Mouse (Mus musculus) ovary, postnatal 10 days (tissue): ENCODE results near the gene Cdk12.
A peak's percentile ranks its signal among the peaks of the same experiment; 100 is the strongest.

Experiments
- DNase-seq: peaks from one replicate; pipeline ENCODE4 v3.0.0; 2022; ENCODE audit warnings: low spot score

Cdk12 gene

GRCm38 (mm10) chr11:98260706-98261479, 58.0 kb downstream of the Cdk12 start:
- no peak for DNase-seq

- DNase-seq: peak; percentile 63
These were observed 62.2 kb downstream of the Cdk12 start for GRCm38 (mm10) chr11:98265039-98265438.

DNA sequence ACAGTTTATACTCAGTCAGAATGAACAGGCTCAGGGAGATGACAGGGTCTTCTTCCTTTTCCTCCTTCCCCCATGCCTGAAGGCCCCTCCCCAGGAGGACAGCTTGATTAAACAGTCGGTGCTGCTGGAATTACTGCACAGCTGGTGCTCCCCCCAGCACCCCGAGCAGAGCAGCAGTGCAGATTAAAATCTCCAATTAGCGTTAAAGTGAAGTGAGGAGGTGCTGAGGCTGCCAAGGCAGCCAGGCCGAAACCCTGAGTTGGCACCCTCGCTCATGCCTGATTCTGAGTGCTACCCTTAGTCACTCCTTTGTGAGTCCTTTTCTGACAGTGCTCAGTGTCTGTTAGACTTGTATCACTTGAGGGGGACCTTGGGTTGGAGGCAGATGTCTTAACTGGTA, 63.0 kb downstream of the Cdk12 start:
- no peak for DNase-seq

DNA sequence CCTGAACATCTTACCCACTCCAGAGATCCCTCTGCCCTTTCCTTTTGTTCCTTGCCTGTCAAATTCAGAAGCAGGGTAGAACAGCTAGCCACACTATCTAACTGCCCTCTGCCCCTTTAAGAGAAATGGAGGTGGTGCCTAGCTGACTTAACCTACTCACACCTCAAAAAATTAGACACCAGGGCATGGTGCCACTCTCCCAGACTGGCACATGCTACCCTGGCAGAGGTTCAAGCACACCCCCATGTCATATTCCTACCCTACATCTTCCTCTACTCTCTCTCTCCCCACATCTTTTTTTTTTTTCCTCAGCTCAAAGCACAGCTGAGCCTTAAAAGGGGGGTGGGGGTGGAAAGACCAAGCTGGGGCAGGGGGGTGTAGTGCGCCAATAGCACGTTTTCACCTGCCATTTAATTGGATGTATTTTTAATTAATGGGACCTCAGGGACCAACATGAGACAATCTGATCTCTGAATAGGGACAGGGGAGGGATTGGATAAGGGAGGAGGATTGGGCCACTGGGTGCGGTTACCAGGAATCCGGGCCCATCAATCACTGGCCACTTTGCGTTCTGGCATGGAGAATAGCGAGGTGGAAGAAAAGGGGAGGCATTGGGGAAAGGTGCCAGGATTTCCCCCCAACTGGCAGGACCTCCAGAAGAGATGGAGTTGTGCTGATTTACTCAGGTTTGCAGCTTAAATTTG, 64.0 kb downstream of the Cdk12 start:
- no peak for DNase-seq

- DNase-seq: no peak
These were observed 67.2 kb downstream of the Cdk12 start for GRCm38 (mm10) chr11:98270066-98270465.

GRCm38 (mm10) chr11:98270466-98270865, 67.6 kb downstream of the Cdk12 start:
- no peak for DNase-seq

DNA sequence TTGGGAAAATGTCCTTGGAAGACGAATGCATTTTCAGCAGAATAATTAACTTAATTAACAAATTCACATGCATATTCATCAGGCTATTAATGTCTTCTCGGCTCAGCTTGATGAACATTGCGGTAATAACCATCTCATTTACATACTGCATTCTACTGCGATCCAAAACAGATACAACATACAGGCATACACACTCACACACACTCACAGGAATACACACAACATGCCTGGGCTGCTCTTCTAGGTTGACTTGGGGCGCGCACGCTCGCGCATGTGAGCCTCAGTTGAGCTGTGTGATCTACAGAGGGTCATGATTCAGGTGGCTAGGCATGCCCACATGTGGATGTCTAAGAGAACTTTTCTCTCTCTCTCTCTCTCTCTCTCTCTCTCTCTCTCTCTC, 80.9 kb downstream of the Cdk12 start:
- DNase-seq: no peak

DNA sequence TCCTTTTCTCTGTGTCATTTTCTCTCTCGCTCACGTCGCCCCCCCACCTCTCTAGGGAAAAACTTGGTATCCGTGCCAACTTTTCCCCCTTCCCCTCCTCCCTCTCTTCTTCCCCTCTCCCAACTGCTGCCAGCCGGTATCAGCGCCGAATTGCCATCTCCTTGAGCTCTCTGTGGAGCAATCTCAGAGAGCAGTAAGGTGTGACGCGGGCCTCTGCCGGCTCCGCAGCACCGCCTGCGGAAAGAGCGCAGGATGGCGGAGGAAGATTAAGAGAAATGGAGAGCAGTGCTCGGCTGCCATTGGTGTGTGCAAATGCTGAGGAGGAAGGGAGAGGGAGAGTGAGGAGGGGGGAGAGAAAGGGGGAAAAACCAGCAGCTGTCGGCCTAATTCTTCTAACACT, 81.4 kb downstream of the Cdk12 start:
- no peak for DNase-seq

DNA sequence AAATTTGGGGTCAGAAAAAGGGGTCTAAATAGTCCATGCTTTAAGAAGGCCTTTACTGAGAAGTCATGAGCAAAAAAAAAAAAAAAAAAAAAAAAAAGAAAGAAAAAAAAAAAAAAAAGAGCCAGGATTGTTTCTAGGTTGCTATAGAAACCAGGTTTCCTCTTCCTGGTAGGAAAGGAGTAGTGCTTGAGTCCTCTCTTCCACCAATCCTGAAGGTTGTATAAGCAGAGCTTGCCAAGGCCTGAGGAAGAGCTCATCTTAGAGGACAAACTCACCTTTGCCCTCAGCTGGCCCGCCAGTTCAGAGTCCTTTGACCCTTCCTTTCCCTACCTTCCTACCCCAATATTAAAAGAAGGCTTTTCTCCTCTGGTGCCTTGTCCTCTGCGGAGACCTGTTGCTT, 82.5 kb downstream of the Cdk12 start:
- no peak for DNase-seq

DNA sequence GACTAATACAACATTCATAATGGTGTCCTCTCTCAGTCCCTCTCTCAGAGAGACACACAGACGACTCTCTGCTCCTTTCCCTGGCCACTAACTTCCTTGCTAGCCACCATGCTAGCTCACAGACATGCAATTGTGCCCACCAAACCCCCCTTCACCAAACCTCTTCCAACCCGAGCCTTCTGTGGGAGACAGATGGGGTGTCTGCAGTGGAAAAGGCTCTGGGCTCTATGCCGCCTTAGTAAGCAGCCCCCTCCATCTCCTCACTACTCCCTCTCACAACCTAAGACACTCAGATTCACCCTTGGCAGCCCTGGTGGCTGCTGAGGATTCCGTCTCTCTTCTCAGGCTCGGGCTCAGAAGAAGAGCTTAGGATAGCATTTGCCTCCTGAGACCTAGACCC, 84.7 kb downstream of the Cdk12 start:
- DNase-seq: no peak

GRCm38 (mm10) chr11:98287961-98288360, 85.1 kb downstream of the Cdk12 start:
- no peak for DNase-seq

DNA sequence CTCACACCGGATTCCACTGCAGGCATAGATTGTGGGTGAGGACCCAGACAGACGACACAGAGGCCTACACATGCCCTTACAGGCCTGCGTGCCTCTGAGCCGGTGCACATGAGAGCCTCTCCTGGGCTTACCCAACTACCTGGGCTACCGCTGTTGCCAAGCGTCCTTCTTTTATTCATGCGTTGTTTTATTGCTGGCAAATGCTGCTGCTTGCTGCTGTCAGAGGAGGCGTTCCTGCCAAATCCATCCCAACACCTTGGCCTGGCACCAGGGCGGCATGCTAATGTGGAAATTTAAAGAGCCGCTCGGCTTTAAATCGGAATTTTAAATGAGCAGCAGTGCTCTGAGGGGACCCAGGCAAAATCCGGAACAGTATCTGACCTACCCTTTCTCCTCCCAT, 87.0 kb downstream of the Cdk12 start:
- no peak for DNase-seq

DNA sequence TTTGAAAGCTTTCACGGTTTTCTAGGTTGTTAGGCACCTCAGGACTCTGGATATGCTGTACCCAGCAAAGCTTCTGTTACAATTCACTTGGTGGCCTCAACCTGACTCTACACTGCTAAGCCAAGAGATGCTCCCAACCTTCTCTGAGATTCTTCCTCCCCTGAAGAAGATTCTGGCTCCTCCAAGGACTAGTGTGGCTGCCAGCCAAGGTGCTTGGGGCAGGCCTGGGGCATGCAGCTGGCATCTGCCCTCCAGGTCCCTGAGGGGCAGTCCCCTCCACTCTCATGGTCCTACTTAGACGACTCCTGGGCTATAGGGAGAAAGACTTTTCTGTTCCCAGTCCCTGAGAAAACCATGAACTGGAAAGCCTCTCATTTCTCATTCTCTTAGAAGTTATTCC, 88.0 kb downstream of the Cdk12 start:
- no peak for DNase-seq

GRCm38 (mm10) chr11:98293070-98293469, 90.2 kb downstream of the Cdk12 start:
- DNase-seq: no peak

DNA sequence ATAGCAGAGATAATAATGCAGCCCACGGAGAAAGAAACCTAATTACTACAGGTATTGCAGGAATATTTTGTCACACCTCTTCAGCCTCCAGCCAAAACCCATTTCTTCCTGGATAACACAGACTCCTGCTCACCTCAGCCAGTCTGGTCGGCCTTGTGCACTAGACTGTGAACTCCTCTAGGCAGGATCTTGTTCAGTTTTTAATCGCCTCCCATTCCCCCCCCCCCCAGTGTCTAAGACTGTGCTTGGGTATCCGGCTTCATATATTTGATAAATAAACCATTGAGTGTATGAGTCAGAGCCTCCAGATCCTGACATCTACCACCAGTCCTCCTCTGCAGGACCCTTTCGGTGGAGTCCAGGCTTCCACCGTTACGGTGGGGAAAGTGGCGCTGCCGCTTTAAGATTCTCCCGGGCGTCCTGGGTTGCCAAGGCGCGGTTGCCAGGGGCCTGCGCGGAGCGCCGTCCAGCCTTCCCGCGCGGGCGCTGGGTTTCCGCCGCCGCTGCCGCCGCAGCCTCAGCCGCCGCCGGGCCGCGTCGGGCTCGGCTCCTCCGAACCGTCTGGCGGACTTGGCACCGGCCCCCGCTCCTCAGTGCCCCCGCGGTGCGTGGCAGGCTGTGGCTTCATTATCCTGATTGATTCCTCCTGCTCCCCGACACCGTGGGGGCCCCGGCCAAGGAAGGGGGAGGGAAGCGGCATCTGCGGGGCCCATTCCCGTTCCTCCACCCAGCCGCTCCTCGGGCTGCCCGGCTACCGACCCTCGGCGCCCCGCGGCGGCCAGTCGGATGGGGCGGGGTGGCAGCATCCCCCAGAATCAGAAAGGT, 91.5 kb downstream of the Cdk12 start:
- peak; percentile 50 for DNase-seq

DNA sequence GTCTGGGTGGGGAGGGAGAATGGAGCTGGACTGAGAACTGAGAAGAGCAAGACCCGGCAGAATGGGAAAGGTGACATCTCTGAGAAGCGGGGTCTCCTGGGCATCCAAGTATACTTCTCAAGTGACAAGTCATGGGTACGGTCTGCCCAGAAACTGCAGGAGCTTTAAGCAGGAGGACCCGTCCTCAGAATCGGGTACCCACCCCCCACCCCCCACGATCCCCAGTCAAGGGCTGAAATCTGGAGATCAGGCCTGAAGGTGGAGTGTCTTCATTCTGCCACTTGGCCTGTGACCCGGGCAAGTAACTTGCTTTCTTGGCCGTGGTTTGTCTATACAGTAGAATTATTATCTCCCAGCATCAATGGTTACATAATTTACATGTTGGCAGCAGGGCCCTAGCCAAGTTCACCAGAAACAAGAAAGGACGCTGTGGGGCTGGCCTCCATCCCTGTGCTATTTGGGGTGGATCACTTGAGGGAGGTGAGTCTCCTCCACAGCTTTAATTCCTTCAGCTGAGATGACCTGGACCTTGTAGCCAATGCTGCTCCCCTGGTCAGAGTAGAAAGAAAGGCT, 92.2 kb downstream of the Cdk12 start:
- DNase-seq: no peak

GRCm38 (mm10) chr11:98296277-98296676, 93.4 kb downstream of the Cdk12 start:
- DNase-seq: no peak

DNA sequence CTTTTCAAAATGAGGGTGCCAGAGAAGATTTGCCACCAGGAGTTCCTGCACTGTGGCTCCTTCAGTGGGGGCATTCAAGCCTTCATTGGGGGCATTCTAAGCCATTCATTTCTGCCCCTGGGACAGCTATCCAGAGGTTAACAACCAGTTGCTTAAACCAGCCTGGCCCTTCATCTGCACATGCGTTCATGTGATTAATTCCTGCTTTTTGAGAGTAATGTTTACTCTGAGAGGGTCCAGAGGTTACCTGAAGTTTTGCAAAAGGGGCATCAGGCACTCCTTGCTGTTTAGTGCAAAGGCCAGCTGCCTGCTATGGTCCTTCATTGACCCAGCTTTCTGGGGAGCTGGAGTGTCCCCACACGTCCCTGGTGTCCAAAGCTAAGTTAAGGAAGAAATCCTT, 94.1 kb downstream of the Cdk12 start:
- DNase-seq: no peak

DNA sequence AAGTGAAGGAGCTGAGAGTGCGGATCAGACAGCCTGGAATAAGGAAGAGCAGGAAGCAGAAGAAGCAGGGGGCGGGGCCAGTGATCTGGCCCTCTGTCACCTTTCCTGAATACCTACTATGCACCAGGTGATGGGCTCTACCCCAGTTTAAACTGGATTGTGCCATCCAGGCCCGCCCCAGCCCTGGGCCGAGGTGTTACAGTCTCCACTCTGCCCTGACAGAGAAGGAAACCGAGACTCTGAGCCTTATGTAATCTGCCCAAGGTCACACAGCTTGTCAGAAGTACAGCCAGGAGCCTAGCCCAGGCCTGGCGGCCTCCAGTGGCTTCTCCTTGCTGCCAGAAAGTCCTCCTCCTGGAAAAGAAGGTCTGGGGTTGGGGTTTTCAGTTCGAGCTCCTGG, 94.9 kb downstream of the Cdk12 start:
- DNase-seq: no peak

- DNase-seq: no peak
These were observed 95.8 kb downstream of the Cdk12 start for GRCm38 (mm10) chr11:98298484-98299205.

- DNase-seq: no peak
These were observed 111.0 kb downstream of the Cdk12 start for GRCm38 (mm10) chr11:98313790-98314323.

DNA sequence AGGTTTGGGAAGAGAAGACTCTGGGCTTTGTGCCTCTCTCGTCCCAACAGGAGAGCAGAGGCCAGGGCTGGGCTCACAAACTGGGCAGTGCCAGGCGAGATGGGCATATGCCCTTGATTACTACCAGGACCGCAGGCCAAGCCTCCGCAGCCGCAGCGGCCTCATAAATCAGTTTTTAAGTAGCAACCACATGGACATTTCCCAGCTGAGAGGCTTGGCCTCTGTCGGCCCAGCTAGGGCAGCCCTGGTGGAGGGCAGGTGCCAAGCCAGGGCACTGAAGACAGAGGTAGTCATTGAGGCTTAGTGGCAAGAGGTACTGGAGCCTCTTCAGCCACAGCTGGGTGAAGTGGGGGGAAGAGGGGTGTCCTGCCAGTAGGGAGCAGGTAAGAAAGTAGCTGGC, 114.6 kb downstream of the Cdk12 start:
- DNase-seq: no peak
